Mouse (Mus musculus) MEL (cell line): ENCODE data around the gene Hexim2.

Source experiments
- CTCF ChIP-seq, 3 experiments: IDR thresholded peaks in 2 of 3; conservative IDR thresholded peaks in 1 of 3; 2 replicates each; pipeline ENCODE4 v1.5.1; 2011 to 2012; ENCODE audit warnings: low read length in 3 of 3, low read depth in 2 of 3, mild to moderate bottlenecking in 2 of 3, improper control_type of control experiment in 1 of 3, inconsistent platforms in 1 of 3, mixed read lengths in 1 of 3, moderate library complexity in 1 of 3; ENCODE audit not compliant: control insufficient read depth in 1 of 3, insufficient read depth in 1 of 3, poor library complexity in 1 of 3, severe bottlenecking in 1 of 3
- ELF1 ChIP-seq: IDR thresholded peaks from 2 replicates; pipeline ENCODE4 v1.6.1; 2014; ENCODE audit warnings: low read depth, mild to moderate bottlenecking, inconsistent platforms, low read length, improper control_type of control experiment, moderate library complexity
- EP300 ChIP-seq, 2 experiments: IDR thresholded peaks; 2 replicates each; pipeline ENCODE4 v1.6.1; 2011; ENCODE audit warnings: improper control_type of control experiment in 2 of 2, low read length in 2 of 2, low read depth in 1 of 2, mild to moderate bottlenecking in 1 of 2
- MAX ChIP-seq: IDR thresholded peaks from 2 replicates; pipeline ENCODE4 v1.6.1; 2011; ENCODE audit warnings: low read length, improper control_type of control experiment
- MXI1 ChIP-seq: IDR thresholded peaks from 2 replicates; pipeline ENCODE4 v1.6.1; 2011; ENCODE audit warnings: mild to moderate bottlenecking, low read depth, low read length, improper control_type of control experiment
- MYB ChIP-seq: IDR thresholded peaks from 2 replicates; pipeline ENCODE4 v1.6.1; 2011; ENCODE audit warnings: mild to moderate bottlenecking, low read depth, low read length, improper control_type of control experiment
- POLR2A ChIP-seq, 2 experiments: IDR thresholded peaks; 2 replicates each; pipeline ENCODE4 v1.6.1; 2011 to 2012; ENCODE audit warnings: low read length in 2 of 2, mild to moderate bottlenecking in 2 of 2, control low read depth in 1 of 2, improper control_type of control experiment in 1 of 2, low read depth in 1 of 2, moderate library complexity in 1 of 2; ENCODE audit not compliant: control insufficient read depth in 1 of 2, insufficient read depth in 1 of 2, poor library complexity in 1 of 2
- SMC3 ChIP-seq: IDR thresholded peaks from 2 replicates; pipeline ENCODE4 v1.6.1; 2011; ENCODE audit warnings: low read depth, low read length, improper control_type of control experiment
- USF1 ChIP-seq: IDR thresholded peaks from 2 replicates; pipeline ENCODE4 v1.6.1; 2014; ENCODE audit warnings: low read depth, mild to moderate bottlenecking, inconsistent platforms, low read length, improper control_type of control experiment, moderate library complexity
- USF2 ChIP-seq, 2 experiments: IDR thresholded peaks; 2 replicates each; pipeline ENCODE4 v1.6.1; 2011 to 2012; ENCODE audit warnings: improper control_type of control experiment in 2 of 2, low read length in 2 of 2, borderline replicate concordance in 1 of 2, inconsistent platforms in 1 of 2, low read depth in 1 of 2, mild to moderate bottlenecking in 1 of 2; ENCODE audit not compliant: insufficient read depth in 1 of 2
- ZC3H11A ChIP-seq: IDR thresholded peaks from 2 replicates; pipeline ENCODE4 v1.6.1; 2012; ENCODE audit warnings: low read depth, mild to moderate bottlenecking, inconsistent platforms, low read length, improper control_type of control experiment
- ZMIZ1 ChIP-seq: IDR thresholded peaks from 2 replicates; pipeline ENCODE4 v1.6.1; 2012; ENCODE audit warnings: low read depth, mild to moderate bottlenecking, inconsistent platforms, low read length, improper control_type of control experiment, moderate library complexity
- ZNF384 ChIP-seq: IDR thresholded peaks from 2 replicates; pipeline ENCODE4 v1.6.1; 2012; ENCODE audit warnings: low read depth, mild to moderate bottlenecking, inconsistent platforms, low read length, improper control_type of control experiment

DNA sequence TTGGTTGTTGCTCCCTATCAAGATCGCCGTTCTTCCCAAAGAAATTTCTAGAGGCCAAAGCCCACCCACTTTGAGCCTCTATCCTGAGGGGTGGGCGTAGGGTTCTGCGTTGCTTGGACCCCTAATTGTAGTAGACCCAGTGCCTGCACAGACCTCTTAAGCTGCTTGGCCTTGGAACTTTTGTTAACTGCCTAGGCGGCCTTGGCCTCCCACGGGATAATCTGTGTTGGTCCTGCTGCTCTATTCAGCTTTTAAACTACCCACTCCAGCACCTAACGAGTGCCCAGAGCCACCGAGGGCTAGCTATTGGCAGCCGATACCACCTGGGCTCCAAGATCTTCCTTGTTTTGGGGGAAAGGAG, 19.7 kb upstream of the Hexim2 start:
- TF ChIP-seq MAX, result no peak
- no peak for TF ChIP-seq USF1
- TF ChIP-seq USF2 (IDR thresholded peaks at IDR 0.05; ENCODE audit: borderline replicate concordance in 1 of 2, insufficient read depth in 1 of 2, low read depth in 1 of 2, low read length in 2 of 2), result no peak
- no peak for TF ChIP-seq ZNF384
- no peak for TF ChIP-seq SMC3
- no peak for TF ChIP-seq MYB
- TF ChIP-seq ELF1, result no peak
- no peak for TF ChIP-seq POLR2A (IDR thresholded peaks at IDR 0.05; ENCODE audit: control insufficient read depth in 1 of 2, insufficient read depth in 1 of 2, low read depth in 1 of 2, low read length in 2 of 2, poor library complexity in 1 of 2)
- no peak for TF ChIP-seq ZC3H11A
- TF ChIP-seq CTCF (IDR thresholded peaks at IDR 0.05 in 2 of 3, conservative IDR thresholded peaks at IDR 0.05 in 1 of 3; ENCODE audit: control insufficient read depth in 1 of 3, insufficient read depth in 1 of 3, low read depth in 2 of 3, low read length in 3 of 3, poor library complexity in 1 of 3, severe bottlenecking in 1 of 3), result no peak
- no peak for TF ChIP-seq MXI1
- TF ChIP-seq ZMIZ1, result no peak
- TF ChIP-seq EP300 (IDR thresholded peaks at IDR 0.05; ENCODE audit: low read depth in 1 of 2, low read length in 2 of 2), result no peak
